Mouse (Mus musculus): Measurements from ENCODE around the gene Olfr239.
"Not testable (repeated sequence)": the region's sequence is repeated elsewhere in the genome, so short reads cannot be mapped to it uniquely, and the experiment has no call there.

The Olfr239 gene

GRCm38 (mm10) chr17:33191002-33191401 is at the start of gene Olfr239:
Olfr239 (plus strand) TSS chr17:33191302.
- not testable (repeated sequence) for DNase-seq (ENCODE audit: low spot score in 2 of 2)

- not testable (repeated sequence) for DNase-seq (ENCODE audit: low spot score in 2 of 2)
Observed at GRCm38 (mm10) chr17:33168147-33168546, 23.0 kb upstream of the Olfr239 start, which contains the start of gene Olfr55. Olfr55 (plus strand) TSS chr17:33168447.

GRCm38 (mm10) chr17:33221590-33221989 is 30.5 kb downstream of the Olfr239 start, which contains the start of gene Olfr1564:
Olfr1564 (minus strand) TSS chr17:33221690.
- no peak for DNase-seq (ENCODE audit: low spot score in 2 of 2)

- DNase-seq (ENCODE audit: low spot score in 2 of 2) = not testable (repeated sequence)
Observed at GRCm38 (mm10) chr17:33236646-33237045, 45.5 kb downstream of the Olfr239 start.
